Mouse (Mus musculus): ENCODE measurements around the gene Cop1.

- TF ChIP-seq CTCF (IDR thresholded peaks at IDR 0.05; ENCODE audit: control insufficient read depth, insufficient read depth, insufficient read length) (no peak), MYOD1 (IDR thresholded peaks at IDR 0.05; ENCODE audit: control insufficient read depth, insufficient read length, low read depth) (no peak)
Observed at GRCm38 (mm10) chr1:159393070-159393699, 161.1 kb downstream of the Cop1 start.
